Mouse (Mus musculus): ENCODE measurements at regions not wholly inside any gene's neighbourhood (a gene's known extent, or its start where the extent isn't known, plus 50 kb on each side); places are given as distances from the start of the nearest gene placed in this dataset.
A peak's percentile ranks its signal among the peaks of the same experiment; 100 is the strongest.

- H3K36me3 ChIP-seq (ENCODE audit: control insufficient read depth in 1 of 2, insufficient read depth in 2 of 2, low read length in 2 of 2), result peaks cover 0 to 11% of the 10 kb centered on the region in 2 experiments; a peak in 2 of 4 replicates
- H3K27me3 ChIP-seq (ENCODE audit: control insufficient read depth in 1 of 2, insufficient read depth in 2 of 2, low read length in 2 of 2), result no peaks in the 10 kb centered on the region
- H3K4me1 ChIP-seq (ENCODE audit: control insufficient read depth in 1 of 2, insufficient read depth in 2 of 2, low read length in 2 of 2), result peaks cover 8% of the 10 kb centered on the region in 2 experiments; a peak in 3 of 4 replicates
- TF ChIP-seq MAZ (IDR thresholded peaks at IDR 0.05; ENCODE audit: low read depth, low read length) (no peak), MYC (IDR thresholded peaks at IDR 0.05; ENCODE audit: low read depth, low read length) (no peak), ZC3H11A (IDR thresholded peaks at IDR 0.05; ENCODE audit: low read depth, low read length) (no peak), POLR2AphosphoS5 (IDR thresholded peaks at IDR 0.05; ENCODE audit: borderline replicate concordance, low read depth, low read length) (no peak), MEF2A (IDR thresholded peaks at IDR 0.05; ENCODE audit: extremely low read depth, insufficient replicate concordance, low read depth, low read length, poor library complexity, severe bottlenecking) (no peak), TCF12 (IDR thresholded peaks at IDR 0.05; ENCODE audit: low read depth, low read length) (no peak), ETS1 (IDR thresholded peaks at IDR 0.05; ENCODE audit: low read depth, low read length) (no peak), CHD2 (IDR thresholded peaks at IDR 0.05; ENCODE audit: low read length) (no peak), TAL1 (IDR thresholded peaks at IDR 0.05; ENCODE audit: low read length) (no peak), EP300 (IDR thresholded peaks at IDR 0.05; ENCODE audit: low read depth in 1 of 2, low read length in 2 of 2) (no peak), UBTF (IDR thresholded peaks at IDR 0.05; ENCODE audit: borderline replicate concordance, insufficient read depth, low read depth, low read length) (no peak), USF1 (IDR thresholded peaks at IDR 0.05; ENCODE audit: low read depth, low read length) (no peak), RAD21 (IDR thresholded peaks at IDR 0.05; ENCODE audit: low read depth, low read length) (no peak), NELFE (IDR thresholded peaks at IDR 0.05; ENCODE audit: low read depth, low read length) (no peak), BHLHE40 (IDR thresholded peaks at IDR 0.05; ENCODE audit: borderline replicate concordance, low read depth, low read length) (no peak), MAFK (IDR thresholded peaks at IDR 0.05; ENCODE audit: borderline replicate concordance, low read depth, low read length) (no peak), ELF1 (IDR thresholded peaks at IDR 0.05; ENCODE audit: low read depth, low read length) (no peak), MAX (IDR thresholded peaks at IDR 0.05; ENCODE audit: low read length) (no peak), GATA1 (IDR thresholded peaks at IDR 0.05; ENCODE audit: low read depth, low read length) (no peak)
- no peaks in the 10 kb centered on the region for H3K9me3 ChIP-seq (replicated peaks; ENCODE audit: insufficient read depth, low read length)
- no peak overlapping the region for H3K27ac ChIP-seq (ENCODE audit: control insufficient read depth, low read depth, low read length)
- DNase-seq (ENCODE audit: low read depth, low spot score), result peak; percentile 57
- no peak overlapping the region for H3K9ac ChIP-seq (ENCODE audit: control insufficient read depth, low read depth, low read length, poor library complexity, severe bottlenecking)
- H3K79me2 ChIP-seq (ENCODE audit: control insufficient read depth, insufficient read depth, low read length, poor library complexity), result no peaks in the 10 kb centered on the region
- no peak overlapping the region for H3K4me3 ChIP-seq (ENCODE audit: control insufficient read depth in 1 of 2, insufficient read depth in 1 of 2, low read depth in 2 of 2, low read length in 2 of 2)
Observed at GRCm38 (mm10) chr4:94188888-94189287, 367.5 kb upstream of the Gm10306 start.

- Histone ChIP-seq H3K36me3 (ENCODE audit: control insufficient read depth in 1 of 2, insufficient read depth in 2 of 2, low read length in 2 of 2) (peaks cover 0 to 11% of the 10 kb centered on the region in 2 experiments; a peak in 2 of 4 replicates), H3K79me2 (ENCODE audit: control insufficient read depth, insufficient read depth, low read length, poor library complexity) (no peaks in the 10 kb centered on the region), H3K27ac (ENCODE audit: control insufficient read depth, low read depth, low read length) (no peak overlapping the region), H3K27me3 (ENCODE audit: control insufficient read depth in 1 of 2, insufficient read depth in 2 of 2, low read length in 2 of 2) (no peaks in the 10 kb centered on the region), H3K4me3 (ENCODE audit: control insufficient read depth in 1 of 2, insufficient read depth in 1 of 2, low read depth in 2 of 2, low read length in 2 of 2) (no peak overlapping the region), H3K9ac (ENCODE audit: control insufficient read depth, low read depth, low read length, poor library complexity, severe bottlenecking) (no peak overlapping the region), H3K9me3 (replicated peaks; ENCODE audit: insufficient read depth, low read length) (no peaks in the 10 kb centered on the region), H3K4me1 (ENCODE audit: control insufficient read depth in 1 of 2, insufficient read depth in 2 of 2, low read length in 2 of 2) (peaks cover 8% of the 10 kb centered on the region in 2 experiments; a peak in 3 of 4 replicates)
- DNase-seq (ENCODE audit: low read depth, low spot score), result no peak
- TF ChIP-seq MAZ (IDR thresholded peaks at IDR 0.05; ENCODE audit: low read depth, low read length) (no peak), POLR2AphosphoS2 (IDR thresholded peaks at IDR 0.05; ENCODE audit: low read length) (no peak)
Observed at GRCm38 (mm10) chr4:94190940-94191339, 365.4 kb upstream of the Gm10306 start.
